Mouse (Mus musculus): ENCODE measurements at regions not wholly inside any gene's neighbourhood (a gene's known extent, or its start where the extent isn't known, plus 50 kb on each side); places are given as distances from the start of the nearest gene placed in this dataset.

DNA sequence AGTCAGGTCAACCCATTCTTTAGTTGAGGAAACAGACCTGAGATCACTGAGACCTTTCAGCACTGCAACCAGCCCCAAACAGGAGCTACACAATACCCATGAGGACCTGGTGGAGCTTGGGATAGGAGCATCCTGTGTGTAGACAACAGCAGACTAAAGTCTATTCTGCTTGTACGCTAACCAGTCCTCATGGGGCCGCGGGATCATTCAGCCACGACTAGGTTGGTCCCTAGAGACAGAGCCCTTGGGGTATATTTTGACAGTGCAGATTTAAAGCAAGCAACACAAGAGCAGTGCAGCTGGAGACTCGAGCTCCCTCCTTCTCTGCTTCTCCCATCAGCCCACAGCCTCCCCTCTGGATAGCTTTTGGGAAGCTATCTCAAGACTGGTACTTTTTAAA lies 51.7 kb upstream of the Ankrd34c start:
- DNase-seq (ENCODE audit: extremely low spot score, low spot score), result no peak

DNA sequence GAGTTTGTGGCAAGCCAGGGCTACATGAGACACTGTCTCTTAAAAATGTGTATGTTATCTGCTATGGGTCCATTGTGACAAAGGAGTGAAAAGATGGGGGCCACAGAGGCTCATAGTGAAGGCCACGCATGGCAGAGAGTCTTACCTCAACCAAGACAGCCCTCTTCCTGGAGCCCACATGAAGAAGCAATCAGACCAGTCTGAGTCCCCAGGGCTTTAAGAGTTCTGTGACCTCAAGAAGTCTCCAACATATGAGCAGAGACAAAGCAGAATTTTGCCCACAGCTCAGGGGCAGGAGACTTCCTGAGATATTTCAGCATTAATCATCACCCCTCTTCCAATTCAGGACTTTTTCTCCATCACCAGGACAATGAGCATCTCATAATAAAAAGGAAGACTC lies 50.4 kb upstream of the Ankrd34c start:
- DNase-seq (ENCODE audit: extremely low spot score, low spot score), result no peak
